Mouse (Mus musculus): ENCODE results near the gene Reep1. TPM values are rescaled to one million over a fixed set of nuclear protein-coding genes. Genes with fewer than 3 reads are reported as not detected.

Reep1 gene
- polyA plus RNA-seq, 1 experiment from 2014 or later, result 18.0 TPM

- no peak for ATAC-seq (replicated peaks; ENCODE audit: insufficient number of reproducible peaks, insufficient read depth, low FRiP score, low read depth)
- no peaks in the 10 kb centered on the region for H3K36me3 ChIP-seq
- H3K4me1 ChIP-seq (replicated peaks), result peaks cover 21% of the 10 kb centered on the region
- H3K9ac ChIP-seq, result no peak overlapping the region
- 88% methylated on average over 2 of the region's 2 CpGs for WGBS
- H3K9me3 ChIP-seq (replicated peaks), result no peaks in the 10 kb centered on the region
- no peak overlapping the region for H3K4me2 ChIP-seq
- H3K4me3 ChIP-seq, result no peak overlapping the region
- H3K27ac ChIP-seq, result no peak overlapping the region
- H3K27me3 ChIP-seq, result peaks cover 5% of the 10 kb centered on the region; the same call in 1 of the 2 replicates
These were observed 6.2 kb downstream of the Reep1 start for GRCm38 (mm10) chr6:71713532-71713931.

- no peaks in the 10 kb centered on the region for H3K36me3 ChIP-seq
- no peak for ATAC-seq (replicated peaks; ENCODE audit: insufficient number of reproducible peaks, insufficient read depth, low FRiP score, low read depth)
- no peak overlapping the region for H3K9ac ChIP-seq
- H3K4me1 ChIP-seq (replicated peaks), result peaks cover 9% of the 10 kb centered on the region
- H3K4me2 ChIP-seq, result no peak overlapping the region
- WGBS, result 65% methylated on average over 5 of the region's 5 CpGs
- no peaks in the 10 kb centered on the region for H3K27me3 ChIP-seq
- H3K9me3 ChIP-seq (replicated peaks), result no peaks in the 10 kb centered on the region
- H3K27ac ChIP-seq, result no peak overlapping the region
- H3K4me3 ChIP-seq, result no peak overlapping the region
These were observed 7.6 kb downstream of the Reep1 start for GRCm38 (mm10) chr6:71715006-71715405.

GRCm38 (mm10) chr6:71716434-71716833 is 9.1 kb downstream of the Reep1 start:
- Histone ChIP-seq H3K4me1 (replicated peaks) (peaks cover 7% of the 10 kb centered on the region), H3K36me3 (no peaks in the 10 kb centered on the region), H3K27me3 (no peaks in the 10 kb centered on the region), H3K27ac (no peak overlapping the region), H3K9ac (no peak overlapping the region), H3K9me3 (replicated peaks) (no peaks in the 10 kb centered on the region), H3K4me2 (no peak overlapping the region), H3K4me3 (no peak overlapping the region)
- ATAC-seq (replicated peaks; ENCODE audit: insufficient number of reproducible peaks, insufficient read depth, low FRiP score, low read depth), result no peak
- WGBS, result 95% methylated on average over 5 of the region's 5 CpGs

GRCm38 (mm10) chr6:71718322-71718721 is 11.0 kb downstream of the Reep1 start:
- no peak overlapping the region for H3K27ac ChIP-seq
- no peak overlapping the region for H3K9ac ChIP-seq
- WGBS, result 58% methylated on average over 2 of the region's 2 CpGs
- H3K27me3 ChIP-seq, result no peaks in the 10 kb centered on the region
- no peak overlapping the region for H3K4me2 ChIP-seq
- no peak for ATAC-seq (replicated peaks; ENCODE audit: insufficient number of reproducible peaks, insufficient read depth, low FRiP score, low read depth)
- no peak overlapping the region for H3K4me3 ChIP-seq
- H3K9me3 ChIP-seq (replicated peaks), result no peaks in the 10 kb centered on the region
- no peaks in the 10 kb centered on the region for H3K36me3 ChIP-seq
- peaks cover 12% of the 10 kb centered on the region for H3K4me1 ChIP-seq (replicated peaks)

- H3K27ac ChIP-seq, result no peak overlapping the region
- H3K36me3 ChIP-seq, result no peaks in the 10 kb centered on the region
- no peaks in the 10 kb centered on the region for H3K27me3 ChIP-seq
- H3K4me3 ChIP-seq, result no peak overlapping the region
- H3K4me1 ChIP-seq (replicated peaks), result peaks cover 22% of the 10 kb centered on the region
- no peak for ATAC-seq (replicated peaks; ENCODE audit: insufficient number of reproducible peaks, insufficient read depth, low FRiP score, low read depth)
- no peaks in the 10 kb centered on the region for H3K9me3 ChIP-seq (replicated peaks)
- H3K9ac ChIP-seq, result no peak overlapping the region
- WGBS, result 75% methylated on average over 4 of the region's 4 CpGs
- H3K4me2 ChIP-seq, result no peak overlapping the region
These were observed 11.9 kb downstream of the Reep1 start for GRCm38 (mm10) chr6:71719302-71719701.

GRCm38 (mm10) chr6:71722988-71723387 is 15.6 kb downstream of the Reep1 start:
- no peaks in the 10 kb centered on the region for H3K9me3 ChIP-seq (replicated peaks)
- H3K36me3 ChIP-seq, result no peaks in the 10 kb centered on the region
- H3K9ac ChIP-seq, result no peak overlapping the region
- peaks cover 26% of the 10 kb centered on the region for H3K4me1 ChIP-seq (replicated peaks)
- ATAC-seq (replicated peaks; ENCODE audit: insufficient number of reproducible peaks, insufficient read depth, low FRiP score, low read depth), result no peak
- no peak overlapping the region for H3K27ac ChIP-seq
- WGBS, result 44% methylated on average over 2 of the region's 2 CpGs
- no peak overlapping the region for H3K4me3 ChIP-seq
- no peaks in the 10 kb centered on the region for H3K27me3 ChIP-seq
- H3K4me2 ChIP-seq, result no peak overlapping the region

GRCm38 (mm10) chr6:71723555-71723954 is 16.2 kb downstream of the Reep1 start:
- ATAC-seq (replicated peaks; ENCODE audit: insufficient number of reproducible peaks, insufficient read depth, low FRiP score, low read depth), result no peak
- Histone ChIP-seq H3K4me3 (no peak overlapping the region), H3K27me3 (no peaks in the 10 kb centered on the region), H3K4me1 (replicated peaks) (peaks cover 23% of the 10 kb centered on the region), H3K9me3 (replicated peaks) (no peaks in the 10 kb centered on the region), H3K36me3 (no peaks in the 10 kb centered on the region), H3K27ac (no peak overlapping the region), H3K9ac (no peak overlapping the region), H3K4me2 (no peak overlapping the region)
- 37% methylated on average over 4 of the region's 4 CpGs for WGBS

- Histone ChIP-seq H3K27me3 (no peaks in the 10 kb centered on the region), H3K27ac (no peak overlapping the region), H3K36me3 (no peaks in the 10 kb centered on the region), H3K9me3 (replicated peaks) (no peaks in the 10 kb centered on the region), H3K4me1 (replicated peaks) (peaks cover 23% of the 10 kb centered on the region), H3K4me2 (no peak overlapping the region), H3K4me3 (no peak overlapping the region), H3K9ac (no peak overlapping the region)
- 80% methylated on average over 7 of the region's 7 CpGs for WGBS
- ATAC-seq (replicated peaks; ENCODE audit: insufficient number of reproducible peaks, insufficient read depth, low FRiP score, low read depth), result no peak
These were observed 19.3 kb downstream of the Reep1 start for GRCm38 (mm10) chr6:71726710-71727109.

- Histone ChIP-seq H3K36me3 (no peaks in the 10 kb centered on the region), H3K9me3 (replicated peaks) (no peaks in the 10 kb centered on the region), H3K27me3 (no peaks in the 10 kb centered on the region), H3K27ac (no peak overlapping the region), H3K4me2 (no peak overlapping the region), H3K9ac (no peak overlapping the region), H3K4me3 (no peak overlapping the region), H3K4me1 (replicated peaks) (peaks cover 18% of the 10 kb centered on the region)
- 65% methylated on average over 3 of the region's 3 CpGs for WGBS
- ATAC-seq (replicated peaks; ENCODE audit: insufficient number of reproducible peaks, insufficient read depth, low FRiP score, low read depth), result no peak
These were observed 20.9 kb downstream of the Reep1 start for GRCm38 (mm10) chr6:71728306-71728705.

GRCm38 (mm10) chr6:71734910-71735599 is 27.7 kb downstream of the Reep1 start:
- H3K9me3 ChIP-seq (replicated peaks), result no peaks in the 10 kb centered on the region
- WGBS, result 40% methylated on average over 4 of the region's 4 CpGs
- no peak overlapping the region for H3K4me2 ChIP-seq
- ATAC-seq (replicated peaks; ENCODE audit: insufficient number of reproducible peaks, insufficient read depth, low FRiP score, low read depth), result no peak; the same call in 1 of the 2 replicates
- H3K27ac ChIP-seq, result peak overlapping the region; percentile 45
- peaks cover 22% of the 10 kb centered on the region for H3K4me1 ChIP-seq (replicated peaks)
- H3K27me3 ChIP-seq, result no peaks in the 10 kb centered on the region
- no peak overlapping the region for H3K9ac ChIP-seq
- H3K4me3 ChIP-seq, result no peak overlapping the region
- no peaks in the 10 kb centered on the region for H3K36me3 ChIP-seq

- H3K4me1 ChIP-seq (replicated peaks), result peaks cover 22% of the 10 kb centered on the region
- H3K9me3 ChIP-seq (replicated peaks), result no peaks in the 10 kb centered on the region
- WGBS, result 13% methylated on average over 4 of the region's 4 CpGs
- no peaks in the 10 kb centered on the region for H3K27me3 ChIP-seq
- no peak overlapping the region for H3K9ac ChIP-seq
- ATAC-seq (replicated peaks; ENCODE audit: insufficient number of reproducible peaks, insufficient read depth, low FRiP score, low read depth), result no peak
- peak overlapping the region; percentile 45 for H3K27ac ChIP-seq
- H3K4me3 ChIP-seq, result no peak overlapping the region
- no peaks in the 10 kb centered on the region for H3K36me3 ChIP-seq
- H3K4me2 ChIP-seq, result no peak overlapping the region
These were observed 28.2 kb downstream of the Reep1 start for GRCm38 (mm10) chr6:71735600-71736010.

GRCm38 (mm10) chr6:71736101-71736500 is 28.7 kb downstream of the Reep1 start:
- 76% methylated on average over 5 of the region's 5 CpGs for WGBS
- ATAC-seq (replicated peaks; ENCODE audit: insufficient number of reproducible peaks, insufficient read depth, low FRiP score, low read depth), result no peak
- Histone ChIP-seq H3K9me3 (replicated peaks) (no peaks in the 10 kb centered on the region), H3K27ac (peak overlapping the region; percentile 45), H3K36me3 (no peaks in the 10 kb centered on the region), H3K27me3 (no peaks in the 10 kb centered on the region), H3K4me3 (no peak overlapping the region), H3K4me1 (replicated peaks) (peaks cover 27% of the 10 kb centered on the region), H3K4me2 (no peak overlapping the region), H3K9ac (no peak overlapping the region)

All from heart, embryonic 15.5 days (tissue).